Mouse (Mus musculus) kidney, postnatal 25 days (tissue): ENCODE data around the gene Olfr1472.
"Not testable (repeated sequence)": the region's sequence is repeated elsewhere in the genome, so short reads cannot be mapped to it uniquely, and the experiment has no call there.

Experiments used
- DNase-seq, 2 experiments: peaks; one replicate each; pipeline ENCODE4 v3.0.0; 2021; ENCODE audit warnings: mixed read lengths in 2 of 2

Gene Olfr1472

GRCm38 (mm10) chr19:13455986-13456385 lies at the start of gene Olfr1472:
Olfr1472 (minus strand) TSS chr19:13456086.
- DNase-seq, result no peak

GRCm38 (mm10) chr19:13500246-13500645 lies 44.4 kb upstream of the Olfr1472 start, which contains the start of gene Olfr1477:
Olfr1477 (plus strand) TSS chr19:13500546.
- no peak for DNase-seq

- DNase-seq, result no peak
These were observed 24.2 kb upstream of the Olfr1472 start, which contains the start of gene Olfr1475 for GRCm38 (mm10) chr19:13480096-13480495. Olfr1475 (minus strand) TSS chr19:13480196.

- not testable (repeated sequence) for DNase-seq
These were observed 13.4 kb upstream of the Olfr1472 start, which contains the start of gene Olfr1474 for GRCm38 (mm10) chr19:13469265-13469664. Olfr1474 (plus strand) TSS chr19:13469565.

GRCm38 (mm10) chr19:13443109-13443508 lies 12.8 kb downstream of the Olfr1472 start, which contains the start of gene Olfr1471:
Olfr1471 (plus strand) TSS chr19:13443409.
- not testable (repeated sequence) for DNase-seq

GRCm38 (mm10) chr19:13407549-13407948 lies 48.3 kb downstream of the Olfr1472 start, which contains the start of gene Olfr1469:
Olfr1469 (plus strand) TSS chr19:13407849.
- DNase-seq, result no peak
